Mouse (Mus musculus): ENCODE results near the gene Sord. TPM values are rescaled to one million over a fixed set of nuclear protein-coding genes. Genes with fewer than 3 reads are reported as not detected.

The Sord gene
- polyA plus RNA-seq, 1 experiment from 2014 or later = 49.7 TPM

GRCm38 (mm10) chr2:122266407-122267193, 32.1 kb downstream of the Sord start:
- no peak overlapping the region for H3K4me2 ChIP-seq (replicated peaks; ENCODE audit: low read depth)
- peak overlapping the region; percentile 80 for H3K27ac ChIP-seq (replicated peaks)
- H3K27me3 ChIP-seq (ENCODE audit: control insufficient read depth, insufficient read depth, low read length) = no peaks in the 10 kb centered on the region
- DNase-seq (ENCODE audit: low spot score) (peak; percentile 84), ATAC-seq (ENCODE audit: low FRiP score, low TSS enrichment) (peak; percentile 92)
- WGBS = 75% methylated on average over 7 of the region's 7 CpGs
- no peaks in the 10 kb centered on the region for H3K4me1 ChIP-seq (replicated peaks; ENCODE audit: control insufficient read depth, insufficient read depth)
- TF ChIP-seq CTCF (IDR thresholded peaks at IDR 0.05; ENCODE audit: low read depth) (peak; percentile 27; the same call in 1 of the 2 replicates), EP300 (optimal IDR thresholded peaks at IDR 0.05) (no peak)
- no peak overlapping the region for H3K4me3 ChIP-seq (ENCODE audit: low read depth, low read length)
- no peaks in the 10 kb centered on the region for H3K36me3 ChIP-seq (ENCODE audit: control insufficient read depth, insufficient read depth, low read length)
- no peaks in the 10 kb centered on the region for H3K9me3 ChIP-seq (ENCODE audit: control insufficient read depth, low read length)
- H3K9ac ChIP-seq (ENCODE audit: low read length) = no peak overlapping the region

- Histone ChIP-seq H3K4me3 (ENCODE audit: low read depth, low read length) (no peak overlapping the region), H3K4me1 (replicated peaks; ENCODE audit: control insufficient read depth, insufficient read depth) (no peaks in the 10 kb centered on the region), H3K27ac (replicated peaks) (no peak overlapping the region), H3K9ac (ENCODE audit: low read length) (no peak overlapping the region), H3K9me3 (ENCODE audit: control insufficient read depth, low read length) (no peaks in the 10 kb centered on the region), H3K36me3 (ENCODE audit: control insufficient read depth, insufficient read depth, low read length) (no peaks in the 10 kb centered on the region), H3K4me2 (replicated peaks; ENCODE audit: low read depth) (no peak overlapping the region), H3K27me3 (ENCODE audit: control insufficient read depth, insufficient read depth, low read length) (no peaks in the 10 kb centered on the region)
- WGBS = 61% methylated on average over 3 of the region's 3 CpGs
- no peak for DNase-seq (ENCODE audit: low spot score)
- TF ChIP-seq EP300 (optimal IDR thresholded peaks at IDR 0.05) = no peak
- no peak for ATAC-seq (ENCODE audit: low FRiP score, low TSS enrichment)
These were observed 44.2 kb downstream of the Sord start for GRCm38 (mm10) chr2:122278769-122279168.

GRCm38 (mm10) chr2:122284091-122284490, 49.5 kb downstream of the Sord start:
- no peak overlapping the region for H3K27ac ChIP-seq (replicated peaks)
- DNase-seq (ENCODE audit: low spot score) (no peak), ATAC-seq (ENCODE audit: low FRiP score, low TSS enrichment) (peak; percentile 68)
- no peak overlapping the region for H3K4me2 ChIP-seq (replicated peaks; ENCODE audit: low read depth)
- H3K9ac ChIP-seq (ENCODE audit: low read length) = no peak overlapping the region
- H3K27me3 ChIP-seq (ENCODE audit: control insufficient read depth, insufficient read depth, low read length) = no peaks in the 10 kb centered on the region
- no peak overlapping the region for H3K4me3 ChIP-seq (ENCODE audit: low read depth, low read length)
- TF ChIP-seq EP300 (optimal IDR thresholded peaks at IDR 0.05) (no peak), CTCF (IDR thresholded peaks at IDR 0.05; ENCODE audit: low read depth) (no peak)
- 55% methylated on average over 9 of the region's 9 CpGs for WGBS
- H3K36me3 ChIP-seq (ENCODE audit: control insufficient read depth, insufficient read depth, low read length) = no peaks in the 10 kb centered on the region
- no peaks in the 10 kb centered on the region for H3K4me1 ChIP-seq (replicated peaks; ENCODE audit: control insufficient read depth, insufficient read depth)
- H3K9me3 ChIP-seq (ENCODE audit: control insufficient read depth, low read length) = no peaks in the 10 kb centered on the region

GRCm38 (mm10) chr2:122286137-122286536, 51.6 kb downstream of the Sord start:
- no peak overlapping the region for H3K9ac ChIP-seq (ENCODE audit: low read length)
- H3K27ac ChIP-seq (replicated peaks) = no peak overlapping the region
- H3K36me3 ChIP-seq (ENCODE audit: control insufficient read depth, insufficient read depth, low read length) = no peaks in the 10 kb centered on the region
- H3K4me3 ChIP-seq (ENCODE audit: low read depth, low read length) = no peak overlapping the region
- no peak overlapping the region for H3K4me2 ChIP-seq (replicated peaks; ENCODE audit: low read depth)
- H3K27me3 ChIP-seq (ENCODE audit: control insufficient read depth, insufficient read depth, low read length) = no peaks in the 10 kb centered on the region
- no peak for ATAC-seq (ENCODE audit: low FRiP score, low TSS enrichment)
- WGBS = 50% methylated on average over 7 of the region's 7 CpGs
- H3K4me1 ChIP-seq (replicated peaks; ENCODE audit: control insufficient read depth, insufficient read depth) = no peaks in the 10 kb centered on the region
- DNase-seq (ENCODE audit: low spot score) = no peak
- H3K9me3 ChIP-seq (ENCODE audit: control insufficient read depth, low read length) = no peaks in the 10 kb centered on the region
- no peak for TF ChIP-seq EP300 (optimal IDR thresholded peaks at IDR 0.05)
- TF ChIP-seq CTCF (IDR thresholded peaks at IDR 0.05; ENCODE audit: low read depth) = no peak

GRCm38 (mm10) chr2:122294916-122295315, 60.4 kb downstream of the Sord start:
- no peak overlapping the region for H3K9ac ChIP-seq (ENCODE audit: low read length)
- TF ChIP-seq EP300 (optimal IDR thresholded peaks at IDR 0.05) (no peak), CTCF (IDR thresholded peaks at IDR 0.05; ENCODE audit: low read depth) (peak; percentile 34)
- no peak overlapping the region for H3K4me3 ChIP-seq (ENCODE audit: low read depth, low read length)
- no peaks in the 10 kb centered on the region for H3K4me1 ChIP-seq (replicated peaks; ENCODE audit: control insufficient read depth, insufficient read depth)
- no peaks in the 10 kb centered on the region for H3K36me3 ChIP-seq (ENCODE audit: control insufficient read depth, insufficient read depth, low read length)
- H3K27ac ChIP-seq (replicated peaks) = no peak overlapping the region
- peaks cover 8% of the 10 kb centered on the region; the same call in 1 of the 2 replicates for H3K27me3 ChIP-seq (ENCODE audit: control insufficient read depth, insufficient read depth, low read length)
- H3K9me3 ChIP-seq (ENCODE audit: control insufficient read depth, low read length) = no peaks in the 10 kb centered on the region
- DNase-seq (ENCODE audit: low spot score) (no peak), ATAC-seq (ENCODE audit: low FRiP score, low TSS enrichment) (no peak)
- H3K4me2 ChIP-seq (replicated peaks; ENCODE audit: low read depth) = no peak overlapping the region
- 10% methylated on average over 7 of the region's 7 CpGs for WGBS

All from stomach, postnatal 0 days (tissue).